Mouse (Mus musculus) urinary bladder, postnatal 4 days (tissue): Measurements from ENCODE around the gene Hsfy2.

Experiments
- DNase-seq, 2 experiments: peaks; one replicate each; pipeline ENCODE4 v3.0.0; 2021 to 2022; ENCODE audit warnings: low spot score in 2 of 2

The Hsfy2 gene

DNA sequence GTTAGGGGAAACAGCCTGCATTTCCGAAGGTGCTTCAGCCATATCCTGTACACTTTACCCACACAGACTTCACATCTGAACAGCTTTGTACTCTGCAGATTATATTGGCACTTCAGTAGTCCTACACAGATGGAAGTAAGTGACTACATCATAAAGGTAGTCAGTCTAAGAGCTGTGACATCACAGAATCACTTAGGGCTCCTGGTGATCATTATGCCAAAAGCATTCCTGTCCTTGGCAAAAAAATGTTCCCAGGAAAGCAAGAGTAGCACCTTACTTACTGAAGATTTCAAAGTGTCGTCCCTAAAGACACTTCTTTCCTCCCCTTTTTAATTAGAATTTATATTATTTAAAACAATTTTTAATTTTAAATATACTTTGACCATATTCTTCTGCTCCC lies at the start of gene Hsfy2:
Gene Hsfy2 (minus strand): TSS at position 101 of the 400 bp plus-strand sequence.
- no peak for DNase-seq

- DNase-seq = no peak
Measured at GRCm38 (mm10) chr1:56685053-56685557, 47.9 kb upstream of the Hsfy2 start.

DNA sequence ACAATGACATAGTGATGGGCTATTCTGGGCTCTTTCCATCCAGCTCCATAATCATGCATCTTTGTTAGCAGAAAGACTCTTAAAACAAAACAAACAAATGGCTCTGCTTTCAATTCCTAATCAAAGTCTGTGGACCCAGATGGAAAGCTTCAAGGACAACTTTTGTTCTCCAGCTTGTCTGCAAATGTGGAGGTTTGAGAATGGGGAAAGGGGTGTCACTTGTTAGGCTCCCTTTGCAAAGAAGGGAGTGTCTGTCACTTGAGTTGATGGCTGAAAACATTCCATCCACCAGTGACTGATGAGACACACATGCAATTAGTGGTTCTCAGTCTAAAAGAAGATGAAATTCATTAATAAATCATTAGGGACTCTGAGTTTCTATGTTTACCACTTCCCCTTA lies 47.3 kb upstream of the Hsfy2 start:
- DNase-seq = no peak

GRCm38 (mm10) chr1:56681258-56681657 lies 44.0 kb upstream of the Hsfy2 start:
- DNase-seq = no peak

DNA sequence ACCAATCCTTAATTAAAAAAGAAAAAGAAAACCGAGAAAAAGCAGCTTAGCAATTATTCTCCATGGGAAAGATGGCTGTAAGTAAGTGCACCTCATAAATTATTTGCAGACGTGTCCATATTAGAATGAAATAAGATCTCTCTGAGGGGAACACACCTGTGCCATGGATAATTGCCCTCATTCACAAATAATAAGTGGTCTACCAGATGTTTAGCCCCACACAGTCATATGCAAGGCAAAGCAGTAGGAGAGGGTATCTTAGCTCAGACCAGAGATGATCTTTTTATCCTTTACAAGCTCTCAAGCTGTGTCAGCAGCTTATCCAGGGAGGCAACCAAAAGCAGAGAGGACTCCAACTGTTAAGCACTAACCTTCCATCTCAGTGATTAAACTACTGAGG lies 38.0 kb upstream of the Hsfy2 start:
- no peak for DNase-seq

DNA sequence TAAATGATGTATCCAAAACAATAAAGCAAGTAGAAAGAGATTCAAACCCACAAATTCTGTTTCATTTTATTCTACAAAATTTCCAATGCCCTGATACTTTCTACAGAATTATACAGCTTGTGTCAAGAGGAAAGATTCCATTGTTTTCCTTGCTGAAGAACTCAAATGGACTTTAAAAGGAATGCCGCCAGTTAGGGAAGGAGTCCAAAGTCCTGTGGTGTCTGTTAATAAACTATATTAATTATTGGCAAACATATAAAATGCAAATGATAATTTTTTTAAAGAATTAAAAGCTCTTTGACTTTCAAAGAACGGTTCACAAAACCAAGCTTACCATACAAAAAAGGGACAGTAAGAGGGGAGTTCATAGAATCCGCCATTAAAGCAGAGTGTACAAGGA lies 37.4 kb upstream of the Hsfy2 start:
- no peak for DNase-seq

- no peak for DNase-seq
Measured at GRCm38 (mm10) chr1:56671241-56671945, 34.2 kb upstream of the Hsfy2 start.

- DNase-seq = no peak
Measured at GRCm38 (mm10) chr1:56670509-56670908, 33.3 kb upstream of the Hsfy2 start.

- no peak for DNase-seq
Measured at GRCm38 (mm10) chr1:56664606-56665005, 27.4 kb upstream of the Hsfy2 start.

GRCm38 (mm10) chr1:56626824-56627223 lies 10.4 kb downstream of the Hsfy2 start:
- no peak for DNase-seq

GRCm38 (mm10) chr1:56624304-56624703 lies 12.9 kb downstream of the Hsfy2 start:
- DNase-seq = no peak

- no peak for DNase-seq
Measured at GRCm38 (mm10) chr1:56612384-56612783, 24.9 kb downstream of the Hsfy2 start.
